Mouse (Mus musculus): Measurements from ENCODE around the gene Ubxn2a. TPM values are rescaled to one million over a fixed set of nuclear protein-coding genes. Genes with fewer than 3 reads are reported as not detected.
"Not testable (repeated sequence)": the region's sequence is repeated elsewhere in the genome, so short reads cannot be mapped to it uniquely, and the experiment has no call there.

Ubxn2a gene
- 10 to 100 TPM; 51.1 to 52.9 TPM for total RNA-seq (2021)
- long read RNA-seq, transcript Ubxn2a-201 (7 exons, 2,696 nt) = major isoform, 68 of 108 reads
- long read RNA-seq, partial matches to known transcripts = 3 of 108 reads
- long read RNA-seq, other reads (novel, unspliced or antisense) = 35 of 108 reads

- peak; percentile 88 to 95 for DNase-seq (ENCODE audit: low spot score in 2 of 2)
Measured at GRCm38 (mm10) chr12:4906951-4907906, at the start of gene Ubxn2a. Gene Ubxn2a, minus strand, starts transcription at chr12:4907705.

- DNase-seq (ENCODE audit: low spot score in 2 of 2) = peak in 1 of 2 experiments; percentile 53
Measured at GRCm38 (mm10) chr12:4953156-4953555, 45.7 kb upstream of the Ubxn2a start.

GRCm38 (mm10) chr12:4952272-4952671 lies 44.8 kb upstream of the Ubxn2a start:
- no peak for DNase-seq (ENCODE audit: low spot score in 2 of 2)

- DNase-seq (ENCODE audit: low spot score in 2 of 2) = no peak
Measured at GRCm38 (mm10) chr12:4930820-4931548, 23.5 kb upstream of the Ubxn2a start.

GRCm38 (mm10) chr12:4928197-4928596 lies 20.7 kb upstream of the Ubxn2a start:
- DNase-seq (ENCODE audit: low spot score in 2 of 2) = no peak

GRCm38 (mm10) chr12:4917805-4918591 lies 10.5 kb upstream of the Ubxn2a start:
- DNase-seq (ENCODE audit: low spot score in 2 of 2) = peak; percentile 39 to 59

GRCm38 (mm10) chr12:4916994-4917804 lies 9.7 kb upstream of the Ubxn2a start, which contains the start of gene Atad2b:
Gene Atad2b, plus strand, starts transcription at chr12:4917353.
- DNase-seq (ENCODE audit: low spot score in 2 of 2) = peak; percentile 97 to 98

GRCm38 (mm10) chr12:4914944-4915343 lies 7.4 kb upstream of the Ubxn2a start:
- no peak for DNase-seq (ENCODE audit: low spot score in 2 of 2)

- no peak for DNase-seq (ENCODE audit: low spot score in 2 of 2)
Measured at GRCm38 (mm10) chr12:4914441-4914840, 6.9 kb upstream of the Ubxn2a start.

GRCm38 (mm10) chr12:4911716-4912115 lies 4.2 kb upstream of the Ubxn2a start:
- DNase-seq (ENCODE audit: low spot score in 2 of 2) = no peak

GRCm38 (mm10) chr12:4910496-4910895 lies 3.0 kb upstream of the Ubxn2a start:
- not testable (repeated sequence) for DNase-seq (ENCODE audit: low spot score in 2 of 2)

GRCm38 (mm10) chr12:4908391-4908790 lies 886 bp upstream of the Ubxn2a start:
- no peak for DNase-seq (ENCODE audit: low spot score in 2 of 2)

GRCm38 (mm10) chr12:4906476-4906875 lies 1.0 kb downstream of the Ubxn2a start:
- no peak for DNase-seq (ENCODE audit: low spot score in 2 of 2)

GRCm38 (mm10) chr12:4905946-4906345 lies 1.6 kb downstream of the Ubxn2a start:
- DNase-seq (ENCODE audit: low spot score in 2 of 2) = no peak

- no peak for DNase-seq (ENCODE audit: low spot score in 2 of 2)
Measured at GRCm38 (mm10) chr12:4898024-4898423, 9.5 kb downstream of the Ubxn2a start.

GRCm38 (mm10) chr12:4889891-4890290 lies 17.6 kb downstream of the Ubxn2a start:
- DNase-seq (ENCODE audit: low spot score in 2 of 2) = no peak

GRCm38 (mm10) chr12:4889251-4889650 lies 18.3 kb downstream of the Ubxn2a start:
- DNase-seq (ENCODE audit: low spot score in 2 of 2) = no peak

- DNase-seq (ENCODE audit: low spot score in 2 of 2) = no peak
Measured at GRCm38 (mm10) chr12:4888739-4889138, 18.8 kb downstream of the Ubxn2a start.

- not testable (repeated sequence) for DNase-seq (ENCODE audit: low spot score in 2 of 2)
Measured at GRCm38 (mm10) chr12:4886581-4886980, 20.9 kb downstream of the Ubxn2a start.

- no peak for DNase-seq (ENCODE audit: low spot score in 2 of 2)
Measured at GRCm38 (mm10) chr12:4885062-4885461, 22.4 kb downstream of the Ubxn2a start.

Measured in layer of hippocampus, adult 18-20 months (tissue).